In the genomic region with DNA sequence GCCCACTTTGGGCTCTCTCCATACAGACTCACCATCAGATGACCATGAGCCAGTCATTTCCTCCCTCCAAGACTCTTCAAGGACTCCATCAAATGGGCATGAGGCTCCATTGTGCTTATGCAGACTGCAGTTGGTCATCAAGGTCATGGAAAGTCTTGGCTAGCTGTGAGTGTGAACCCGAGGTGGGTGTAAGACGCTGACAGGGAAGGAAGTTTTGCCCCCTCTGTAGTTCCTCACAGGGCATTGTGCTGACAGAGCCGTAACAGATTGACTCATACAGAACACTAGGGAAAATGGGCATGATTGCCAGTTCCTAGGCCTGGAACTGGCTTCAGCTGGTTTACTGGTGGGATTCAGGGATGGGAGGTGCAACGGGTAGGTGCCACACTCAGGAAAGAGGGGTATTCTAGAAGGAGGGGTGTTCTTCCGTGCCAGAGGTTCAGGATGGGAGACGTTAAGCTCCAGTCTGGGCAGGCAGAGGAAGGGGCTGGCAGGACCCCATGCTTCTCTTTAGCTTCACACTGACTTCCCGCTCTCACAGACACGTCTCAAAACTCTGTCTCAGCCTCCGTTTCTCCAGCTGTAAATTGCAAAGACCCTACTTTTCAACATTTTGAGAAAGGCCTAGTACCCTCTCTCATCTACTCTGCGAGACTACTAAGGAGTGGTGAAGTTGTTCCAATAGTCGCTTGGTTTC, we compare ENCODE assay signal across 8 mouse cellular contexts.
A peak's percentile ranks its signal among the peaks of the same experiment; 100 is the strongest.
DNase-seq lines count a peak whose midpoint lies in the region; ATAC-seq and TF ChIP-seq lines count a peak whose summit lies in the region.

No protein-coding gene starts in this region.

- TF ChIP-seq POLR2A in MEL (IDR thresholded peaks at IDR 0.05; ENCODE audit: control insufficient read depth in 1 of 2, insufficient read depth in 1 of 2, low read depth in 1 of 2, low read length in 2 of 2, poor library complexity in 1 of 2) = no peak

- H3K9ac ChIP-seq in heart, embryonic 11.5 days (ENCODE audit: low read depth, low read length) = peak overlapping the region; percentile 84
- peak overlapping the region; percentile 63 for H3K9ac ChIP-seq in MEL (ENCODE audit: control insufficient read depth, low read depth, low read length, poor library complexity, severe bottlenecking)
- H3K9ac ChIP-seq in heart, postnatal 0 days (replicated peaks; ENCODE audit: low read depth, low read length) = peak overlapping the region; percentile 79
- H3K9ac ChIP-seq in midbrain, embryonic 12.5 days (replicated peaks) = peak overlapping the region; percentile 63

- H3K27me3 ChIP-seq in heart, embryonic 11.5 days (ENCODE audit: control insufficient read depth, insufficient read depth, low read length) = no peaks in the 10 kb centered on the region
- H3K27me3 ChIP-seq in MEL (ENCODE audit: control insufficient read depth in 1 of 2, insufficient read depth in 2 of 2, low read length in 2 of 2) = no peaks in the 10 kb centered on the region
- H3K27me3 ChIP-seq in heart, postnatal 0 days (ENCODE audit: control insufficient read depth, insufficient read depth, low read length) = no peaks in the 10 kb centered on the region
- peaks cover 35% of the 10 kb centered on the region for H3K27me3 ChIP-seq in midbrain, embryonic 12.5 days

- ATAC-seq in heart, embryonic 11.5 days (replicated peaks; ENCODE audit: insufficient number of reproducible peaks, low FRiP score, low TSS enrichment) = no peak
- ATAC-seq in heart, postnatal 0 days (ENCODE audit: insufficient read depth, low read depth) = no peak
- peak; percentile 16 for ATAC-seq in midbrain, embryonic 12.5 days (ENCODE audit: low FRiP score, low read depth)

- no peak for TF ChIP-seq CTCF in MEL (IDR thresholded peaks at IDR 0.05 in 2 of 3, conservative IDR thresholded peaks at IDR 0.05 in 1 of 3; ENCODE audit: control insufficient read depth in 1 of 3, insufficient read depth in 1 of 3, low read depth in 2 of 3, low read length in 3 of 3, poor library complexity in 1 of 3, severe bottlenecking in 1 of 3)
- TF ChIP-seq CTCF in heart, postnatal 0 days (IDR thresholded peaks at IDR 0.05; ENCODE audit: low read depth) = no peak

- WGBS in heart, embryonic 11.5 days (ENCODE audit: insufficient replicate concordance) = 30% methylated on average over 11 of the region's 11 CpGs
- 36% methylated on average over 11 of the region's 11 CpGs for WGBS in heart, postnatal 0 days
- WGBS in midbrain, embryonic 12.5 days = 32% methylated on average over 11 of the region's 11 CpGs

- H3K27ac ChIP-seq in heart, embryonic 11.5 days (ENCODE audit: low read depth, low read length) = peak overlapping the region; percentile 82
- no peak overlapping the region for H3K27ac ChIP-seq in MEL (ENCODE audit: control insufficient read depth, low read depth, low read length)
- H3K27ac ChIP-seq in heart, postnatal 0 days (ENCODE audit: low read depth) = peak overlapping the region; percentile 99
- peak overlapping the region; percentile 87 for H3K27ac ChIP-seq in midbrain, embryonic 12.5 days (replicated peaks)

- H3K4me2 ChIP-seq in heart, embryonic 11.5 days = peak overlapping the region; percentile 55
- peak overlapping the region; percentile 64 for H3K4me2 ChIP-seq in heart, postnatal 0 days (ENCODE audit: low read depth, low read length)
- H3K4me2 ChIP-seq in midbrain, embryonic 12.5 days (replicated peaks) = peak overlapping the region; percentile 60

- TF ChIP-seq EP300 in MEL (IDR thresholded peaks at IDR 0.05; ENCODE audit: low read depth in 1 of 2, low read length in 2 of 2) = no peak
- TF ChIP-seq EP300 in heart, postnatal 0 days (IDR thresholded peaks at IDR 0.05; ENCODE audit: low read depth) = no peak

- peak overlapping the region; percentile 61 for H3K4me3 ChIP-seq in heart, embryonic 11.5 days (ENCODE audit: low read depth, low read length)
- H3K4me3 ChIP-seq in MEL (ENCODE audit: control insufficient read depth in 1 of 2, insufficient read depth in 1 of 2, low read depth in 2 of 2, low read length in 2 of 2) = peak overlapping the region; percentile 83 to 85
- peak overlapping the region; percentile 61 for H3K4me3 ChIP-seq in heart, postnatal 0 days (ENCODE audit: low read depth, low read length)
- H3K4me3 ChIP-seq in midbrain, embryonic 12.5 days = peak overlapping the region; percentile 61

- H3K4me1 ChIP-seq in heart, embryonic 11.5 days (ENCODE audit: control insufficient read depth, insufficient read depth, low read length) = peaks cover 17% of the 10 kb centered on the region
- peaks cover 0 to 10% of the 10 kb centered on the region in 2 experiments; a peak in 3 of 4 replicates for H3K4me1 ChIP-seq in MEL (ENCODE audit: control insufficient read depth in 1 of 2, insufficient read depth in 2 of 2, low read length in 2 of 2)
- H3K4me1 ChIP-seq in heart, postnatal 0 days (ENCODE audit: control insufficient read depth, insufficient read depth) = peaks cover 28% of the 10 kb centered on the region
- H3K4me1 ChIP-seq in midbrain, embryonic 12.5 days = peaks cover 18% of the 10 kb centered on the region

- no peak for DNase-seq in heart, postnatal 25 days (ENCODE audit: low spot score)
- DNase-seq in MEL (ENCODE audit: low read depth, low spot score) = no peak
- no peak for DNase-seq in heart, postnatal 0 days (ENCODE audit: low spot score)
- DNase-seq in right cerebral cortex, postnatal 10 days (ENCODE audit: low spot score in 2 of 2) = no peak
- DNase-seq in spleen, postnatal 36 days (ENCODE audit: low spot score in 2 of 2) = no peak
- DNase-seq in thymus, postnatal 25 days = no peak

- no peaks in the 10 kb centered on the region for H3K9me3 ChIP-seq in heart, embryonic 11.5 days (replicated peaks; ENCODE audit: control insufficient read depth, low read length)
- H3K9me3 ChIP-seq in MEL (replicated peaks; ENCODE audit: insufficient read depth, low read length) = no peaks in the 10 kb centered on the region
- H3K9me3 ChIP-seq in heart, postnatal 0 days (replicated peaks; ENCODE audit: control insufficient read depth, low read length) = no peaks in the 10 kb centered on the region
- H3K9me3 ChIP-seq in midbrain, embryonic 12.5 days = no peaks in the 10 kb centered on the region

- TF ChIP-seq RAD21 in MEL (IDR thresholded peaks at IDR 0.05; ENCODE audit: low read depth, low read length) = no peak

- no peaks in the 10 kb centered on the region for H3K79me2 ChIP-seq in MEL (ENCODE audit: control insufficient read depth, insufficient read depth, low read length, poor library complexity)

- H3K36me3 ChIP-seq in heart, embryonic 11.5 days (ENCODE audit: control insufficient read depth, insufficient read depth, low read length) = no peaks in the 10 kb centered on the region
- H3K36me3 ChIP-seq in MEL (ENCODE audit: control insufficient read depth in 1 of 2, insufficient read depth in 2 of 2, low read length in 2 of 2) = peaks cover 0 to 15% of the 10 kb centered on the region in 2 experiments; a peak in 2 of 4 replicates
- H3K36me3 ChIP-seq in heart, postnatal 0 days (replicated peaks; ENCODE audit: control insufficient read depth, insufficient read depth, low read length) = no peaks in the 10 kb centered on the region
- no peaks in the 10 kb centered on the region for H3K36me3 ChIP-seq in midbrain, embryonic 12.5 days

- intact Hi-C loops in heart, postnatal 25 days (cut with DNase I) = loop anchor here (5.0 kb wide), 2 partner anchors 101 to 666 kb away; a partner anchor contains a TSS

TF ChIP-seq in MEL, 35 proteins besides CTCF, POLR2A, EP300 and RAD21:
- TF ChIP-seq USF2 (IDR thresholded peaks at IDR 0.05; ENCODE audit: borderline replicate concordance in 1 of 2, insufficient read depth in 1 of 2, low read depth in 1 of 2, low read length in 2 of 2) = no peak
- no peak for TF ChIP-seq JUND (IDR thresholded peaks at IDR 0.05; ENCODE audit: low read depth, low read length)
- TF ChIP-seq MEF2A (IDR thresholded peaks at IDR 0.05; ENCODE audit: extremely low read depth, insufficient replicate concordance, low read depth, low read length, poor library complexity, severe bottlenecking) = no peak
- TF ChIP-seq MYC (IDR thresholded peaks at IDR 0.05; ENCODE audit: low read depth, low read length) = no peak
- no peak for TF ChIP-seq MAFK (IDR thresholded peaks at IDR 0.05; ENCODE audit: borderline replicate concordance, low read depth, low read length)
- no peak for TF ChIP-seq TAL1 (IDR thresholded peaks at IDR 0.05; ENCODE audit: low read length)
- no peak for TF ChIP-seq RCOR1 (IDR thresholded peaks at IDR 0.05; ENCODE audit: low read depth, low read length)
- no peak for TF ChIP-seq ELF1 (IDR thresholded peaks at IDR 0.05; ENCODE audit: low read depth, low read length)
- no peak for TF ChIP-seq ZKSCAN1 (IDR thresholded peaks at IDR 0.05; ENCODE audit: low read depth, low read length)
- no peak for TF ChIP-seq CHD2 (IDR thresholded peaks at IDR 0.05; ENCODE audit: low read length)
- TF ChIP-seq ZMIZ1 (IDR thresholded peaks at IDR 0.05; ENCODE audit: low read depth, low read length) = no peak
- TF ChIP-seq ZC3H11A (IDR thresholded peaks at IDR 0.05; ENCODE audit: low read depth, low read length) = no peak
